Mouse (Mus musculus) heart, postnatal 0 days (tissue): ENCODE results near the gene Ifi27l2b. TPM values are rescaled to one million over a fixed set of nuclear protein-coding genes. Genes with fewer than 3 reads are reported as not detected.
"Not testable (repeated sequence)": the region's sequence is repeated elsewhere in the genome, so short reads cannot be mapped to it uniquely, and the experiment has no call there.

Experiments
- ATAC-seq: fragments of 200-750 bp; cut with Nextera tagmentation; 2 replicates; pipeline ENCODE4 v1.8.0; 2017; ENCODE audit warnings: low read depth, moderate number of reproducible peaks, moderate library complexity; ENCODE audit not compliant: insufficient read depth
- DNase-seq: peaks from one replicate; pipeline ENCODE4 v3.0.0-alpha.2; 2016; ENCODE audit warnings: low spot score
- H3K27ac ChIP-seq: fragments of 300-500 bp; sonication (generic); 2 replicates; pipeline ENCODE4 v1.5.1; 2014; ENCODE audit warnings: low read depth, mild to moderate bottlenecking
- H3K27me3 ChIP-seq: fragments of 300-500 bp; sonication (generic); 2 replicates; pipeline ENCODE4 v1.6.1; 2014; ENCODE audit warnings: low read length, mixed read lengths; ENCODE audit not compliant: control insufficient read depth, insufficient read depth
- H3K36me3 ChIP-seq: fragments of 300-500 bp; sonication (generic); replicated peaks from 2 replicates; pipeline ENCODE4 v1.6.1; 2014; ENCODE audit warnings: low read length, mixed read lengths; ENCODE audit not compliant: control insufficient read depth, insufficient read depth
- H3K4me1 ChIP-seq: fragments of 300-500 bp; sonication (generic); 2 replicates; pipeline ENCODE4 v1.6.1; 2014; ENCODE audit warnings: antibody characterized with exemption; ENCODE audit not compliant: control insufficient read depth, insufficient read depth
- H3K4me2 ChIP-seq: fragments of 300-500 bp; sonication (generic); 2 replicates; pipeline ENCODE4 v1.6.1; 2014; ENCODE audit warnings: low read depth, mild to moderate bottlenecking, low read length, moderate library complexity
- H3K4me3 ChIP-seq: fragments of 300-500 bp; sonication (generic); 2 replicates; pipeline ENCODE4 v1.5.1; 2014; ENCODE audit warnings: low read depth, low read length
- H3K9ac ChIP-seq: fragments of 300-500 bp; sonication (generic); replicated peaks from 2 replicates; pipeline ENCODE4 v1.6.1; 2014; ENCODE audit warnings: low read depth, low read length, mixed read lengths
- H3K9me3 ChIP-seq: fragments of 300-500 bp; sonication (generic); replicated peaks from 2 replicates; pipeline ENCODE4 v1.6.1; 2016; ENCODE audit warnings: low read length; ENCODE audit not compliant: control insufficient read depth
- CTCF ChIP-seq: IDR thresholded peaks from 2 replicates; pipeline ENCODE4 v1.5.1; 2016; ENCODE audit warnings: antibody characterized with exemption, control low read depth, low read depth
- EP300 ChIP-seq: IDR thresholded peaks from 2 replicates; pipeline ENCODE4 v1.6.1; 2016; ENCODE audit warnings: antibody characterized with exemption, low read depth
- WGBS: fragments of 180-500 bp; shearing (Covaris S2); extraction: QIAGEN DNeasy Blood & Tissue Kit; methylation state at CpG from one replicate; pipeline ENCODE4 v1.1.7; 2014; 5-methylcytosine and 5-hydroxymethylcytosine counted together
- polyA plus RNA-seq: library from polyadenylated mRNA; unstranded; fragments of >200 nt; fragmentation: Nextera tagmentation; extraction: Ambion mirVana; gene quantifications from 2 replicates; pipeline ENCODE4 v1.2.1, GENCODE M21; 2015
- total RNA-seq: library from RNA; depleted of rRNA; stranded (reverse); fragments of >200 nt; gene quantifications from 2 replicates; pipeline ENCODE4 v1.2.3, GENCODE M21; 2014; ENCODE audit warnings: low replicate concordance

The Ifi27l2b gene
- total and polyA plus RNA-seq, 2 experiments from 2014 or later: 0.63 TPM; not detected in 1

- DNase-seq (no peak), ATAC-seq (no peak)
- Histone ChIP-seq H3K27ac (no peak overlapping the region), H3K9ac (no peak overlapping the region), H3K36me3 (no peaks in the 10 kb centered on the region), H3K4me1 (0 out of 2 replicates have a peak, but pooled peaks cover 5% of the 10 kb centered on the region), H3K9me3 (no peaks in the 10 kb centered on the region), H3K4me2 (no peak overlapping the region), H3K27me3 (no peaks in the 10 kb centered on the region), H3K4me3 (no peak overlapping the region)
- TF ChIP-seq EP300 (no peak), CTCF (no peak)
- WGBS: 64% methylated on average over 2 of the region's 2 CpGs
These were observed 25.8 kb upstream of the Ifi27l2b start for GRCm38 (mm10) chr12:103482781-103483180.

GRCm38 (mm10) chr12:103481671-103482070, 24.6 kb upstream of the Ifi27l2b start:
- Histone ChIP-seq H3K27me3 (no peaks in the 10 kb centered on the region), H3K4me3 (no peak overlapping the region), H3K4me2 (no peak overlapping the region), H3K36me3 (no peaks in the 10 kb centered on the region), H3K27ac (no peak overlapping the region), H3K9ac (no peak overlapping the region), H3K4me1 (no peaks in the 10 kb centered on the region), H3K9me3 (no peaks in the 10 kb centered on the region)
- DNase-seq: no peak
- WGBS: 55% methylated on average over 5 of the region's 5 CpGs
- TF ChIP-seq EP300 (no peak), CTCF (no peak)
- ATAC-seq: no peak

- no peak overlapping the region for H3K4me2 ChIP-seq
- WGBS: 66% methylated on average over 7 of the region's 7 CpGs
- no peaks in the 10 kb centered on the region for H3K9me3 ChIP-seq
- DNase-seq: no peak
- no peak overlapping the region for H3K4me3 ChIP-seq
- no peak for TF ChIP-seq CTCF
- TF ChIP-seq EP300: no peak
- H3K36me3 ChIP-seq: no peaks in the 10 kb centered on the region
- H3K27ac ChIP-seq: no peak overlapping the region
- H3K9ac ChIP-seq: no peak overlapping the region
- no peaks in the 10 kb centered on the region for H3K27me3 ChIP-seq
- no peaks in the 10 kb centered on the region for H3K4me1 ChIP-seq
- ATAC-seq: no peak
These were observed 20.5 kb upstream of the Ifi27l2b start for GRCm38 (mm10) chr12:103477461-103478015.

- Histone ChIP-seq H3K4me1 (no peaks in the 10 kb centered on the region), H3K9me3 (no peaks in the 10 kb centered on the region), H3K4me2 (no peak overlapping the region), H3K9ac (no peak overlapping the region), H3K27ac (no peak overlapping the region), H3K36me3 (no peaks in the 10 kb centered on the region), H3K27me3 (no peaks in the 10 kb centered on the region), H3K4me3 (no peak overlapping the region)
- DNase-seq: no peak
- no peak for ATAC-seq
- 69% methylated on average over 1 of the region's 1 CpGs for WGBS
- no peak for TF ChIP-seq CTCF
- TF ChIP-seq EP300: no peak
These were observed 19.9 kb upstream of the Ifi27l2b start for GRCm38 (mm10) chr12:103476779-103477389.

GRCm38 (mm10) chr12:103474481-103474880, 17.5 kb upstream of the Ifi27l2b start:
- Histone ChIP-seq H3K4me2 (no peak overlapping the region), H3K27ac (no peak overlapping the region), H3K4me3 (no peak overlapping the region), H3K9ac (no peak overlapping the region), H3K36me3 (no peaks in the 10 kb centered on the region), H3K27me3 (no peaks in the 10 kb centered on the region), H3K9me3 (no peaks in the 10 kb centered on the region), H3K4me1 (no peaks in the 10 kb centered on the region)
- DNase-seq: no peak
- no peak for TF ChIP-seq CTCF
- TF ChIP-seq EP300: no peak
- ATAC-seq: no peak
- WGBS: 36% methylated on average over 2 of the region's 2 CpGs

GRCm38 (mm10) chr12:103456727-103457126, 296 bp downstream of the Ifi27l2b start:
- H3K9me3 ChIP-seq, H3K4me2 ChIP-seq, H3K27me3 ChIP-seq, DNase-seq, H3K36me3 ChIP-seq, H3K27ac ChIP-seq, H3K4me3 ChIP-seq, ATAC-seq, H3K4me1 ChIP-seq, H3K9ac ChIP-seq: not testable (repeated sequence)
- no CpG with 5 or more reads among the region's 1 CpGs for WGBS
